Mouse (Mus musculus) MEL (cell line): ENCODE results near the gene Kansl2. TPM values are rescaled to one million over a fixed set of nuclear protein-coding genes. Genes with fewer than 3 reads are reported as not detected.

ENCODE experiments used
- DNase-seq: peaks from one replicate; pipeline ENCODE4 v3.0.0; 2011; ENCODE audit warnings: low read depth, low spot score
- H3K27ac ChIP-seq: 2 replicates; pipeline ENCODE4 v1.5.1; 2012; ENCODE audit warnings: low read depth, mild to moderate bottlenecking, control low read depth, low read length, moderate library complexity; ENCODE audit not compliant: control insufficient read depth
- H3K27me3 ChIP-seq, 2 experiments: fragments of 150-350 bp in 1 of 2; sonication (generic) in 1 of 2; 2 replicates each; pipeline ENCODE4 v1.6.1; 2012; ENCODE audit warnings: low read length in 2 of 2, mild to moderate bottlenecking in 2 of 2, improper control_type of control experiment in 1 of 2, moderate library complexity in 1 of 2; ENCODE audit not compliant: insufficient read depth in 2 of 2, control insufficient read depth in 1 of 2
- H3K36me3 ChIP-seq, 2 experiments: 2 replicates each; pipeline ENCODE4 v1.6.1; 2012 to 2014; ENCODE audit warnings: low read length in 2 of 2, improper control_type of control experiment in 1 of 2, inconsistent platforms in 1 of 2, mild to moderate bottlenecking in 1 of 2; ENCODE audit not compliant: insufficient read depth in 2 of 2, control insufficient read depth in 1 of 2
- H3K4me1 ChIP-seq, 2 experiments: fragments of 150-350 bp in 1 of 2; sonication (generic) in 1 of 2; 2 replicates each; pipeline ENCODE4 v1.6.1; 2012; ENCODE audit warnings: low read length in 2 of 2, improper control_type of control experiment in 1 of 2, mild to moderate bottlenecking in 1 of 2; ENCODE audit not compliant: insufficient read depth in 2 of 2, control insufficient read depth in 1 of 2
- H3K4me3 ChIP-seq, 2 experiments: fragments of 150-350 bp in 1 of 2; sonication (generic) in 1 of 2; 2 replicates each; pipeline ENCODE4 v1.5.1; 2012; ENCODE audit warnings: low read depth in 2 of 2, low read length in 2 of 2, mild to moderate bottlenecking in 2 of 2, moderate library complexity in 2 of 2, control low read depth in 1 of 2, improper control_type of control experiment in 1 of 2; ENCODE audit not compliant: control insufficient read depth in 1 of 2, insufficient read depth in 1 of 2
- H3K79me2 ChIP-seq: 2 replicates; pipeline ENCODE4 v1.6.1; 2012; ENCODE audit warnings: mild to moderate bottlenecking, low read length, moderate library complexity; ENCODE audit not compliant: control insufficient read depth, poor library complexity, insufficient read depth
- H3K9ac ChIP-seq: 2 replicates; pipeline ENCODE4 v1.6.1; 2012; ENCODE audit warnings: low read depth, mild to moderate bottlenecking, control low read depth, low read length, moderate library complexity; ENCODE audit not compliant: control insufficient read depth, poor library complexity, severe bottlenecking
- H3K9me3 ChIP-seq: fragments of 150-350 bp; sonication (generic); replicated peaks from 2 replicates; pipeline ENCODE4 v1.6.1; 2012; ENCODE audit warnings: mild to moderate bottlenecking, low read length, improper control_type of control experiment, moderate library complexity; ENCODE audit not compliant: insufficient read depth
- BHLHE40 ChIP-seq: IDR thresholded peaks from 2 replicates; pipeline ENCODE4 v1.6.1; 2012; ENCODE audit warnings: low read depth, mild to moderate bottlenecking, inconsistent platforms, low read length, improper control_type of control experiment, borderline replicate concordance
- CHD1 ChIP-seq: IDR thresholded peaks from 2 replicates; pipeline ENCODE4 v1.6.1; 2012; ENCODE audit warnings: low read depth, mild to moderate bottlenecking, inconsistent platforms, low read length, improper control_type of control experiment
- CHD2 ChIP-seq: IDR thresholded peaks from 2 replicates; pipeline ENCODE4 v1.6.1; 2011; ENCODE audit warnings: low read length, improper control_type of control experiment
- ELF1 ChIP-seq: IDR thresholded peaks from 2 replicates; pipeline ENCODE4 v1.6.1; 2014; ENCODE audit warnings: low read depth, mild to moderate bottlenecking, inconsistent platforms, low read length, improper control_type of control experiment, moderate library complexity
- EP300 ChIP-seq, 2 experiments: IDR thresholded peaks; 2 replicates each; pipeline ENCODE4 v1.6.1; 2011; ENCODE audit warnings: improper control_type of control experiment in 2 of 2, low read length in 2 of 2, low read depth in 1 of 2, mild to moderate bottlenecking in 1 of 2
- ETS1 ChIP-seq: IDR thresholded peaks from 2 replicates; pipeline ENCODE4 v1.6.1; 2012; ENCODE audit warnings: low read depth, mild to moderate bottlenecking, inconsistent platforms, low read length, improper control_type of control experiment, moderate library complexity
- GABPA ChIP-seq: IDR thresholded peaks from 2 replicates; pipeline ENCODE4 v1.6.1; 2012; ENCODE audit warnings: low read depth, mild to moderate bottlenecking, inconsistent platforms, low read length, improper control_type of control experiment, moderate library complexity
- GATA1 ChIP-seq: IDR thresholded peaks from 2 replicates; pipeline ENCODE4 v1.6.1; 2011; ENCODE audit warnings: low read depth, low read length, improper control_type of control experiment
- HCFC1 ChIP-seq: IDR thresholded peaks from 2 replicates; pipeline ENCODE4 v1.6.1; 2012; ENCODE audit warnings: low read depth, mild to moderate bottlenecking, inconsistent platforms, low read length, improper control_type of control experiment, moderate library complexity
- KAT2A ChIP-seq: conservative IDR thresholded peaks from 2 replicates; pipeline ENCODE4 v1.6.1; 2012; ENCODE audit warnings: low read depth, low read length, improper control_type of control experiment, inconsistent platforms
- MAFK ChIP-seq: IDR thresholded peaks from 2 replicates; pipeline ENCODE4 v1.6.1; 2011; ENCODE audit warnings: low read depth, mild to moderate bottlenecking, low read length, improper control_type of control experiment, borderline replicate concordance
- MAX ChIP-seq: IDR thresholded peaks from 2 replicates; pipeline ENCODE4 v1.6.1; 2011; ENCODE audit warnings: low read length, improper control_type of control experiment
- MAZ ChIP-seq: IDR thresholded peaks from 2 replicates; pipeline ENCODE4 v1.6.1; 2012; ENCODE audit warnings: low read depth, mild to moderate bottlenecking, inconsistent platforms, low read length, improper control_type of control experiment
- MXI1 ChIP-seq: IDR thresholded peaks from 2 replicates; pipeline ENCODE4 v1.6.1; 2011; ENCODE audit warnings: mild to moderate bottlenecking, low read depth, low read length, improper control_type of control experiment
- MYB ChIP-seq: IDR thresholded peaks from 2 replicates; pipeline ENCODE4 v1.6.1; 2011; ENCODE audit warnings: mild to moderate bottlenecking, low read depth, low read length, improper control_type of control experiment
- MYC ChIP-seq: IDR thresholded peaks from 2 replicates; pipeline ENCODE4 v1.6.1; 2011; ENCODE audit warnings: low read depth, mild to moderate bottlenecking, low read length, improper control_type of control experiment, moderate library complexity
- POLR2A ChIP-seq, 2 experiments: IDR thresholded peaks; 2 replicates each; pipeline ENCODE4 v1.6.1; 2011 to 2012; ENCODE audit warnings: low read length in 2 of 2, mild to moderate bottlenecking in 2 of 2, control low read depth in 1 of 2, improper control_type of control experiment in 1 of 2, low read depth in 1 of 2, moderate library complexity in 1 of 2; ENCODE audit not compliant: control insufficient read depth in 1 of 2, insufficient read depth in 1 of 2, poor library complexity in 1 of 2
- RCOR1 ChIP-seq: IDR thresholded peaks from 2 replicates; pipeline ENCODE4 v1.6.1; 2012; ENCODE audit warnings: low read depth, mild to moderate bottlenecking, inconsistent platforms, low read length, improper control_type of control experiment
- SIN3A ChIP-seq: IDR thresholded peaks from 2 replicates; pipeline ENCODE4 v1.6.1; 2012; ENCODE audit warnings: low read length, improper control_type of control experiment, inconsistent platforms
- SMC3 ChIP-seq: IDR thresholded peaks from 2 replicates; pipeline ENCODE4 v1.6.1; 2011; ENCODE audit warnings: low read depth, low read length, improper control_type of control experiment
- TBP ChIP-seq: IDR thresholded peaks from 2 replicates; pipeline ENCODE4 v1.8.0; 2011; ENCODE audit warnings: low read depth, low read length, improper control_type of control experiment
- TCF12 ChIP-seq: IDR thresholded peaks from 2 replicates; pipeline ENCODE4 v1.6.1; 2014; ENCODE audit warnings: low read depth, mild to moderate bottlenecking, inconsistent platforms, low read length, improper control_type of control experiment, moderate library complexity
- UBTF ChIP-seq: IDR thresholded peaks from 2 replicates; pipeline ENCODE4 v1.6.1; 2012; ENCODE audit warnings: low read depth, mild to moderate bottlenecking, inconsistent platforms, low read length, improper control_type of control experiment, moderate library complexity, borderline replicate concordance; ENCODE audit not compliant: insufficient read depth
- USF2 ChIP-seq, 2 experiments: IDR thresholded peaks; 2 replicates each; pipeline ENCODE4 v1.6.1; 2011 to 2012; ENCODE audit warnings: improper control_type of control experiment in 2 of 2, low read length in 2 of 2, borderline replicate concordance in 1 of 2, inconsistent platforms in 1 of 2, low read depth in 1 of 2, mild to moderate bottlenecking in 1 of 2; ENCODE audit not compliant: insufficient read depth in 1 of 2
- ZC3H11A ChIP-seq: IDR thresholded peaks from 2 replicates; pipeline ENCODE4 v1.6.1; 2012; ENCODE audit warnings: low read depth, mild to moderate bottlenecking, inconsistent platforms, low read length, improper control_type of control experiment
- ZMIZ1 ChIP-seq: IDR thresholded peaks from 2 replicates; pipeline ENCODE4 v1.6.1; 2012; ENCODE audit warnings: low read depth, mild to moderate bottlenecking, inconsistent platforms, low read length, improper control_type of control experiment, moderate library complexity
- ZNF384 ChIP-seq: IDR thresholded peaks from 2 replicates; pipeline ENCODE4 v1.6.1; 2012; ENCODE audit warnings: low read depth, mild to moderate bottlenecking, inconsistent platforms, low read length, improper control_type of control experiment
- polyA plus RNA-seq, 2 experiments: library from polyadenylated mRNA; stranded (reverse) in 1 of 2; unstranded in 1 of 2; fragments of >175 nt in 1 of 2; fragments of >200 nt in 1 of 2; gene quantifications; 2 replicates each; pipeline versions ENCODE4 v1.2.1 to v1.2.4; 2012; ENCODE audit warnings: low replicate concordance in 2 of 2, low read depth in 1 of 2; ENCODE audit not compliant: insufficient read length in 2 of 2, insufficient read depth in 1 of 2, missing spikeins in 1 of 2
- total RNA-seq: library from RNA; depleted of rRNA; stranded (reverse); fragments of 300-350 nt; gene quantifications from 2 replicates; pipeline ENCODE4 v1.2.3, GENCODE M21; 2012

Kansl2 gene
- total and polyA plus RNA-seq, 3 experiments, result 157 to 170 TPM; not detected in 1

DNA sequence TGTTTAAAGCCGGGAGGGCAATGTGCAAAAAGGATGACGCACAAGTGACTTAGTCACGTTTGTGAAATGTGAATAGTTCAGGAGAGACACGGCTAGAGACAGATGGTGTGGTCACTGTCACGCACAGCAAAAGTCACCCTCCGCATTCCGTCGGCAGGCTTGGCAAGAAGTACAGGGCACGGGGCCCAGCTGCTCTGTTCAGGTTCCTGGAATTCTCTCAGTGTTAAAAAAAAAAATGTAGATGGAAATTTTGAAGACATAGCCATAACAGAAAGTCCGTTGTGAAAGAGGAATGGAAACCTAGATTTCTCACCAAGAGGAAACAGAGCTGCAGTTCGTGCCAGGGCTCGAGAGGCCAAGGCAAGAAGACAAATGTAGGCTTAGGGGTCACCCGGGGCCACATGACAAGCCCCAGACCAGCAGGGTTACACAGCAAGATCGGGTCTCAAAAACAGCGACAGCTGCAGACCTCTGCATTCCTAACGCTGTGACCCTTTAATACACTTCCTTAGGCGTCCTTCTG, 21.2 kb downstream of the Kansl2 start:
- peak overlapping the region; percentile 56 for H3K9ac ChIP-seq

DNA sequence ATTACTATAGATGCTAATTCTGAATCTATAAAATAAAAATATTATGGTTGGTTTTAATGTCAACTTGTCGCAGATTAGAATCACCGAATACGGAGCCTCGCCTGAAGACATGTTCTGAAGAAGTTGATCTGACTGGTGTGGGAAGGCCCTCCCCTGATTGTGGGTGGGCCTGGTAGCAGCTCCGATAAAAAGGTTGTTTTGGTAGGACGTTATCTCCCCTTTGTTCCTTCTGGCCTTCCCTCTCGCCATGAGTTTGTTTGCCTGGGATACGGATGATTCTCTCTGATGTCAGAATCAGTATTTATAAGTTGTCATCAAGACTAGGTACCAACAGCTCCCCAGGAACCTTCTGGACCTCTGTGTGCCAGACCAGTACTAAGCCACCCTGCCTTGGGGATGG, 21.8 kb downstream of the Kansl2 start:
- peak overlapping the region; percentile 90 for H3K27ac ChIP-seq
- H3K9ac ChIP-seq, result peak overlapping the region; percentile 13
- no peaks in the 10 kb centered on the region; the same call in 1 of the 2 replicates for H3K79me2 ChIP-seq
- peak; percentile 84 for DNase-seq
- TF ChIP-seq MAZ (peak; percentile 46; the same call in 1 of the 2 replicates), UBTF (no peak), ETS1 (peak; percentile 56), SMC3 (no peak), GABPA (no peak), MAX (peak; percentile 18; the same call in 1 of the 2 replicates), CHD1 (0 out of 2 replicates have a peak, but pooled peaks have one; percentile 18), RCOR1 (peak; percentile 62; the same call in 1 of the 2 replicates), TCF12 (peak; percentile 43; the same call in 1 of the 2 replicates), TBP (peak; percentile 46; the same call in 1 of the 2 replicates), ELF1 (no peak), CHD2 (no peak), HCFC1 (0 out of 2 replicates have a peak, but pooled peaks have one; percentile 33), GATA1 (peak; percentile 85), KAT2A (no peak), MYC (peak; percentile 73; the same call in 1 of the 2 replicates), ZNF384 (no peak), MYB (no peak), EP300 (IDR thresholded peaks at IDR 0.05; ENCODE audit: low read depth in 1 of 2, low read length in 2 of 2) (peak; percentile 51 to 66; a peak in 3 of 4 replicates), SIN3A (peak; percentile 33; the same call in 1 of the 2 replicates)
- H3K4me1 ChIP-seq, result peaks cover 12 to 35% of the 10 kb centered on the region in 2 experiments
- H3K36me3 ChIP-seq, result peaks cover 0 to 15% of the 10 kb centered on the region in 2 experiments; a peak in 2 of 4 replicates
- peak overlapping the region; percentile 39 to 72 for H3K4me3 ChIP-seq
- no peaks in the 10 kb centered on the region for H3K9me3 ChIP-seq
- no peaks in the 10 kb centered on the region for H3K27me3 ChIP-seq

More for the DNA sequence above, 21.2 kb downstream of the Kansl2 start:
- peak overlapping the region; percentile 32 for H3K27ac ChIP-seq
- H3K27me3 ChIP-seq, result no peaks in the 10 kb centered on the region
- peak; percentile 61 for DNase-seq
- peak overlapping the region; percentile 53 to 72 for H3K4me3 ChIP-seq
- H3K9me3 ChIP-seq, result no peaks in the 10 kb centered on the region
- H3K4me1 ChIP-seq, result peaks cover 12 to 30% of the 10 kb centered on the region in 2 experiments
- no peaks in the 10 kb centered on the region; the same call in 1 of the 2 replicates for H3K79me2 ChIP-seq
- peaks cover 0 to 15% of the 10 kb centered on the region in 2 experiments; a peak in 2 of 4 replicates for H3K36me3 ChIP-seq
- TF ChIP-seq MAZ (no peak), GABPA (no peak), MAFK (0 out of 2 replicates have a peak, but pooled peaks have one; percentile 18), MXI1 (peak; percentile 48; the same call in 1 of the 2 replicates), SMC3 (no peak), ZNF384 (peak; percentile 51), USF2 (IDR thresholded peaks at IDR 0.05; ENCODE audit: borderline replicate concordance in 1 of 2, insufficient read depth in 1 of 2, low read depth in 1 of 2, low read length in 2 of 2) (no peak), ZMIZ1 (no peak), POLR2A (IDR thresholded peaks at IDR 0.05; ENCODE audit: control insufficient read depth in 1 of 2, insufficient read depth in 1 of 2, low read depth in 1 of 2, low read length in 2 of 2, poor library complexity in 1 of 2) (no peak), BHLHE40 (peak; percentile 73; the same call in 1 of the 2 replicates), SIN3A (peak; percentile 12; the same call in 1 of the 2 replicates), RCOR1 (0 out of 2 replicates have a peak, but pooled peaks have one; percentile 21), ZC3H11A (no peak)
